Mouse (Mus musculus) hindbrain, embryonic 10.5 days (tissue): Measurements from ENCODE around the gene Tnfsf14. TPM values are rescaled to one million over a fixed set of nuclear protein-coding genes. Genes with fewer than 3 reads are reported as not detected.

Source experiments
- DNase-seq: peaks from one replicate; pipeline ENCODE4 v3.0.0-alpha.2; 2017; ENCODE audit warnings: low spot score
- H3K27ac ChIP-seq: fragments of 300-500 bp; sonication (generic); 2 replicates; pipeline ENCODE4 v1.5.1; 2016; ENCODE audit warnings: mild to moderate bottlenecking, moderate library complexity
- H3K27me3 ChIP-seq: fragments of 300-500 bp; sonication (generic); 2 replicates; pipeline ENCODE4 v1.6.1; 2016; ENCODE audit warnings: mild to moderate bottlenecking; ENCODE audit not compliant: poor library complexity, insufficient read depth, severe bottlenecking
- H3K36me3 ChIP-seq: fragments of 300-500 bp; sonication (generic); 2 replicates; pipeline ENCODE4 v1.6.1; 2016; ENCODE audit warnings: mild to moderate bottlenecking, moderate library complexity
- H3K4me1 ChIP-seq: fragments of 300-500 bp; sonication (generic); replicated peaks from 2 replicates; pipeline ENCODE4 v1.6.1; 2016; ENCODE audit warnings: mild to moderate bottlenecking
- H3K4me3 ChIP-seq: fragments of 300-500 bp; sonication (generic); 2 replicates; pipeline ENCODE4 v1.5.1; 2016; ENCODE audit warnings: mild to moderate bottlenecking, moderate library complexity
- H3K9me3 ChIP-seq: fragments of 300-500 bp; sonication (generic); 2 replicates; pipeline ENCODE4 v1.6.1; 2016; ENCODE audit warnings: mild to moderate bottlenecking, moderate library complexity
- WGBS: fragments of 180-500 bp; shearing (Covaris S2); methylation state at CpG from one replicate; pipeline ENCODE4 v1.1.7; 2016; 5-methylcytosine and 5-hydroxymethylcytosine counted together
- polyA plus RNA-seq: library from polyadenylated mRNA; unstranded; fragments of >200 nt; fragmentation: Nextera tagmentation; extraction: Ambion mirVana; gene quantifications from 2 replicates; pipeline ENCODE4 v1.2.1, GENCODE M21; 2016

Tnfsf14 gene
- polyA plus RNA-seq, 1 experiment from 2014 or later = 0.18 TPM

DNA sequence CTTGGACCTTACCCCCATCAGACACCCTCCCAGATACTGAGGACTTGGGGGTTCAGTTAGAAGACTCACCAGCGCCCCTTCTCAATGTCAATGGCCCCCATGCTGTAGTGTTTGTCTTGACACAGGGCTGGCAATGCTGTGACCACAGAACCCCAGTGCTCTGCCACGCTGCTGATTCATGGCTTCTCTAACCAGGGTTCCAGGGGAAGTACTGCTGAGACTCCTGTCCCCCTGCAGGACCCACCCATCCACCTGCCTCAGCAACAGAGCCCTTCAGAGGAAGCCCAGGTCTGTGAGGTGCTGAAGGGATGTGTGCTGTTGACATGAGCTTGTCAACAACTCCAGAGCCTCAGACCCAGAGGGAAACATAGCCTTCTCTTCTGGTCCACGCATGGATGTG is 794 bp upstream of the Tnfsf14 start:
- DNase-seq = no peak
- H3K4me3 ChIP-seq = no peak overlapping the region
- H3K27ac ChIP-seq = no peak overlapping the region
- H3K9me3 ChIP-seq = no peaks in the 10 kb centered on the region
- H3K27me3 ChIP-seq = no peaks in the 10 kb centered on the region
- H3K4me1 ChIP-seq = no peaks in the 10 kb centered on the region
- H3K36me3 ChIP-seq = no peaks in the 10 kb centered on the region
- WGBS = 82% methylated on average over 3 of the region's 3 CpGs

DNA sequence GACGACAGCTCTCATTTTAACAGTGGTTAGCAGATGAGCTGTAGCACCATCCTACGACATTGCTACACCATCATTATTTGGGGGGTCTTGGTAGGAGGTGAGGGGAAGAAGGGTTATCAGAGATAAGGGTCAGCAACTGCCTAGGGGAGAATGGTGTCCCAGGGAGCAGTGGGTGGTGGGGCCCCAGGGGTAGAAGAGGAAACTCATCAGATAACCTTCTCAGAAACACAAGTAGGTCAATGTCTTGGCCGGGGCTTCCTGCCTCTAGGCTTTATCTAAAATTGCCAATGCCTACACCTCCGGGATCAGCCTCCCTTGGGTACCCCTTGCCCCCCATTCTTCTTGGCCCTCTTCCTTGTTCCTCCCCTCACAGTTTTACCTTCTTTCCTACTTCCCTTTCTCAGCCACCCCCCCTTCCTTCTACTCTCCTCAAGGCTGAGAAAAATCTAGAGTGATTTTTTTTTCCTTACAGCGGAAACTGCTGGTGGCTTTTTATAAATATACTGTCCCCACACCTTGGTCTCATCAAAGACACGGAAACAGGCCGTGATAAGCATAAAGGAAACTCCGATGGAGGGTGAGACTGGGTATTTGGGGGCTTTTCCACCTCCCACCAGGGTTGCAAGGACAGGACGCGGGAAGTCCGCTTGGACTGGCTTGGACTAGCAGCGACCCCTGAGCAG is 5.3 kb downstream of the Tnfsf14 start:
- no peak for DNase-seq
- WGBS = 86% methylated on average over 12 of the region's 12 CpGs

DNA sequence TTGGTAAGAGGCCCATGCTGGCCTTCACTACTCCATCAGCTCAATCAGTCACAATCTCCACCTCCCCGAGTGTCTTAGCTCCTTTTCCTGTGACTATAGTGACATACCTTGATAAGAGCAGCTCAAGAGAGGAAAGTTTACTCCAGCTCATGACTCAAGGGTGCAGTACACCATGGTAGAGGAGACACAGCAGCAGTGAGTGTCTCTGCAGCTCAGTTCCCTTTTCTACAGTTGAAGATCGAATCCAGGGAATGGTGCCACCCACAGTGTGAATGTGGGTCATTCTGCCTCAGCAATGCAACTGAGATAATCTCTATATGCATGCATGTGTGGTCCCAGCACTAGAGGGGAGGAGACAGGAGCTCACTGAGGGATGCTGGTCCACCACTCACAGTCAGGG is 8.3 kb downstream of the Tnfsf14 start:
- WGBS = 76% methylated on average over 2 of the region's 2 CpGs
- H3K36me3 ChIP-seq = no peaks in the 10 kb centered on the region
- H3K4me1 ChIP-seq = no peaks in the 10 kb centered on the region
- H3K9me3 ChIP-seq = no peaks in the 10 kb centered on the region
- H3K4me3 ChIP-seq = no peak overlapping the region
- H3K27ac ChIP-seq = no peak overlapping the region
- DNase-seq = no peak
- no peaks in the 10 kb centered on the region for H3K27me3 ChIP-seq

More for the DNA sequence above, 5.3 kb downstream of the Tnfsf14 start:
- Histone ChIP-seq H3K27ac (no peak overlapping the region), H3K4me1 (no peaks in the 10 kb centered on the region), H3K4me3 (no peak overlapping the region), H3K9me3 (no peaks in the 10 kb centered on the region), H3K36me3 (no peaks in the 10 kb centered on the region), H3K27me3 (no peaks in the 10 kb centered on the region)

DNA sequence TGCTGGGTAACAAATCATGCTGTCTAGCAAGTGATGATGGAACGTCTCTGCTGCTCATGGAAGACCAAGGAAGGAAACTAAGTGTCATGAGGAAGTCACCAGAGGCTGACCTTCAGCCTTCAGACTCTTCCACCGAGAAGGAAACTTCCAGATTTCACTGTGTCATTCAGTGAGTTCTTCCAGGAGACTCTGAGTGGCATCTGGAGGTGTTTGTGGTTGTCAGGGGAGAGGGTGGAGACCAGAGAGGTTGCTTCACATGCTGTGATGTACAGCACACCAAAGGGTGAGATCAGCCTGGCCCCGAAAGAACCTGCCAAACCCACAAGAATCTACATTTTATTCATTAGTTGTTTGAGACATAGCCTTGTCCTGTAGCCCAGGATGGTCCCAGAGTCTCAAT is 11.1 kb downstream of the Tnfsf14 start:
- no peaks in the 10 kb centered on the region for H3K36me3 ChIP-seq
- H3K27ac ChIP-seq = no peak overlapping the region
- 78% methylated on average over 3 of the region's 3 CpGs for WGBS
- H3K4me1 ChIP-seq = no peaks in the 10 kb centered on the region
- H3K9me3 ChIP-seq = no peaks in the 10 kb centered on the region
- H3K4me3 ChIP-seq = no peak overlapping the region
- DNase-seq = no peak
- H3K27me3 ChIP-seq = no peaks in the 10 kb centered on the region

DNA sequence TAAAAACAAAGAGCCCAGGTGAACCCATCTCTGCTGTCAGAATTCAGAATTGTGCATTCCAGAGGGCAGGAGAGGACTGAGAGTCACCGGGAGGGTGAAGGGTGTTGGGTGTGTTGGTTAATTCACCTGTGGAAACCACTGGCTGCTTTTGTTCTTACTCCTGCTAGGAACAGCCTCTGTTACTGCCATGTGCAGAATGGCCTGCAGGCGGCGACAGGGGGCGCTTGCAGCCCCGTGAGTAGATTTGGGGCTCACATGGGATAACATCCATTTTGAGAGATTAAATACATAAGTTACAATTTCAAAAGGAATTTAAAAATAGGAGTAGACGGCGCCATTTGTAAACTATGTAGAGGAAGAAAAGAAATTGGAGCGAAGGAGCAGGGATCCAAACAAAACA is 13.6 kb downstream of the Tnfsf14 start:
- WGBS = 34% methylated on average over 8 of the region's 8 CpGs
- Histone ChIP-seq H3K27ac (no peak overlapping the region), H3K4me3 (no peak overlapping the region), H3K27me3 (no peaks in the 10 kb centered on the region), H3K9me3 (no peaks in the 10 kb centered on the region), H3K4me1 (no peaks in the 10 kb centered on the region), H3K36me3 (no peaks in the 10 kb centered on the region)
- DNase-seq = peak; percentile 8

DNA sequence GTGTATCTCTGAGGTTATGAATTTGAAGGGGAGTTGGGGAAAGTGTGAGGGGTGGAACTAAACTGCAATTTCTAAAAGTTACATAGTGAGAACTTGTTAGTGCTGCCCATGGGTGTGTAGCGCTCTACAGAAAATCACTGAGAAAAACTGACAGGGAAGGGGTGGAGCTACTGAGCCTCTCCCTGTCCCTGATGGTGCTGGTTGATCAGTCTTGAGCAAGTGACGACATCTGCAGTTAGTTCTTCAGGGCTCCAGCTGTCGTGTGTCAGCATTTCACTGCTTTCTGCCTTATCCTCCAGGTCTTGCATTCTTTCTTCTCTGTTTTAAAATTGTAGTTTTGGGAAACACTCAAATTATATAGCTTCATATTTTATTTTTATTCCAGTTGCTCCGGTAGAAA is 20.6 kb downstream of the Tnfsf14 start:
- WGBS = 69% methylated on average over 4 of the region's 4 CpGs
- H3K4me3 ChIP-seq = no peak overlapping the region

DNA sequence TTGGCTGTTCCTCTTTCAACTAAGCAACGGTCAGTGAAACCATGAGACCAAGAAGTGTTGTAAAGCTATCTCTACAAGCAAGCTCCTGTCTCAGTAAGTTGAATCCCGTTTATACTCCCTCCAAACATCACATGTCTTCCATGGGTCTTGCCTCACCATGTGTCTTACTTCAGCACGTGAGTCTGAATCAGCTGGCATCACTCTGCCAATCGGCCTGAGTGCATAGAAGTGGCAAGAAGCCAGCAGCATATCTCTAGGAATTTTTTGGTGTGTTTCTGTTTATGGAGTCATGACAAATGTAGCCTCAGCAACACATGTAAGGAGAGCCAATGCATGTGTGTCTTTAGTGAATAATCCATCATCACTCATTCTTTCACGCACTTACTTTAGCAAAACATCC is 21.6 kb downstream of the Tnfsf14 start:
- H3K27me3 ChIP-seq = no peaks in the 10 kb centered on the region
- DNase-seq = no peak
- no peak overlapping the region for H3K27ac ChIP-seq
- WGBS = 83% methylated on average over 5 of the region's 5 CpGs
- H3K4me1 ChIP-seq = no peaks in the 10 kb centered on the region
- H3K4me3 ChIP-seq = no peak overlapping the region
- no peaks in the 10 kb centered on the region for H3K9me3 ChIP-seq
- H3K36me3 ChIP-seq = no peaks in the 10 kb centered on the region

More for the DNA sequence above, 20.6 kb downstream of the Tnfsf14 start:
- Histone ChIP-seq H3K9me3 (no peaks in the 10 kb centered on the region), H3K27ac (no peak overlapping the region), H3K4me1 (no peaks in the 10 kb centered on the region), H3K36me3 (no peaks in the 10 kb centered on the region), H3K27me3 (no peaks in the 10 kb centered on the region)
- DNase-seq = no peak

DNA sequence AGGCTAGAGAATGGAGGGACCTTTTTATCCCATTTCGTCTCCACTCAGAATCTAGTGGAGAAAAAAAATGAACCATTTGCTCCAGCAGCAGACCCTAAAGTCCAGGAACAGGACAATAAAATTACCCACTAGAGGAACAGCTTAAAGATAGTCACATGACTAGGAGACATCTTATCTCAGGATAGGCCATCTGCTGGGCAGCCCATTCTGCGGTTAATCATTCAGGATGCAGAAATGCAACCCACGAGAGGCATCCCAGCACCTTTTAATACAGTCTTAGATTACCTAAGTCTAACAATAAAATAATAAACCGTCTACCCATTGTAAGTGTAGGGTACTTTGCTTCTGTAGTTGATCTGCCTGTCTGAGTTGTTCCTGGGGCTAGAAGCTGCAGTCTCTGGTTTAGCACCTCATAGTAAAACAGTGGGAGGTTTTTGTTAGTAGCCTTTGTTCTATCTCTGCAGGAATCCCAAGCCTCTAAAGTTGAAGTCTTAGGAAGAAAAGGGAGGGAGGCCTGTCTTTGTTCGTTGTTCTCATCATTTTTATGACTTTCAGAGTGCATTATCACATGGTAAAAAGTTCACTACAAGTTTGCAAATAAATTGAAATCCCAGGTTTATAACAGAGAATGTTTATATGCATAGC is 23.2 kb downstream of the Tnfsf14 start:
- WGBS = 57% methylated on average over 5 of the region's 5 CpGs
- no peak overlapping the region for H3K27ac ChIP-seq
- H3K27me3 ChIP-seq = no peaks in the 10 kb centered on the region
- DNase-seq = no peak
- no peaks in the 10 kb centered on the region for H3K36me3 ChIP-seq
- no peak overlapping the region for H3K4me3 ChIP-seq
- H3K4me1 ChIP-seq = peaks cover 4% of the 10 kb centered on the region
- no peaks in the 10 kb centered on the region for H3K9me3 ChIP-seq

DNA sequence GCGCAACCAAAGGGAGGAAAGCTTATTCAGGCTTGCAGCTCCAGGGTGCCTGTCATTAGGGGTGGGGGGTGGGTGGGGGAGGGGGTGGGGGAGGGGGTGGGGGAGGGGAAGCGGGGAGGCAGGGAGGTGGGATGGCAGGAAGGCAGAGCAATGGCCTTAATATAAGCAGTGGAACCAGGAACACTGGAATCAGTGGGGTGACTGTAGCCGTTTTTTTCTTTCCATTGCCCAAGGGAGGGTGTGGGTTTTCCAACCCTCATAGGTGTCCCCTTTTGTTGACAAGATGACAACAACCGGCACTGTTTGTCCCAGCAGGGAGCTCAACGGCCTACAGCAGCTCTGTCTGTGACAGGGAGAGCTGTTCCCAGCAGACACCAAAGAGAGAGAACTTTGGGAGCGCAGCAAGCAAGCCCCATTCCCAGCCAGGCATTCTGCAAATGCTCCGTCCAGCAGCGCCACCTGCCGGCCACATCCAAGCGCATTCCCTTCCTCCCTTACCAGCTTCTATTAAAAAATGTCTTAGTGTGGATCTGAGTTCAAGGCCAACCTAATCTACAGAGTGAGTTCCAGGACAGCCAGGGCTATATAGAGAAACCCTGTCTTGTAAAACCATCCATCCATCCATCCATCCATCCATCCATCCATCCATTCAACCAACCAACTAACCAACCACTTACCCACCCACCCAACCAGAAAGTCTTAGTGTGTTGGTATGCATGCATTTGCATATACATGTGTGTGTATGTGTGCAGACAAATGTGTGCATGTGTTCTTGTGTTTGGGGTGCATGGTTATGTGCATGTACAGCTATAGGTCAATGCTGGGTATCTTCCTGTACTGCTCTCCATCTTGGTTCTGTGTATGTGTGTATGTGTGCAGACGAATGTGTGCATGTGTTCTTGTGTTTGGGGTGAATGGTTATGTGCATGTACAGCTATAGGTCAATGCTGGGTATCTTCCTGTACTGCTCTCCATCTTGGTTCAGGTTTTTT is 26.9 kb downstream of the Tnfsf14 start:
- DNase-seq = peak; percentile 89
- Histone ChIP-seq H3K9me3 (no peaks in the 10 kb centered on the region), H3K27me3 (no peaks in the 10 kb centered on the region), H3K4me1 (peaks cover 4% of the 10 kb centered on the region), H3K4me3 (peak overlapping the region; percentile 29), H3K27ac (no peak overlapping the region), H3K36me3 (no peaks in the 10 kb centered on the region)
- WGBS = 8% methylated on average over 11 of the region's 11 CpGs

DNA sequence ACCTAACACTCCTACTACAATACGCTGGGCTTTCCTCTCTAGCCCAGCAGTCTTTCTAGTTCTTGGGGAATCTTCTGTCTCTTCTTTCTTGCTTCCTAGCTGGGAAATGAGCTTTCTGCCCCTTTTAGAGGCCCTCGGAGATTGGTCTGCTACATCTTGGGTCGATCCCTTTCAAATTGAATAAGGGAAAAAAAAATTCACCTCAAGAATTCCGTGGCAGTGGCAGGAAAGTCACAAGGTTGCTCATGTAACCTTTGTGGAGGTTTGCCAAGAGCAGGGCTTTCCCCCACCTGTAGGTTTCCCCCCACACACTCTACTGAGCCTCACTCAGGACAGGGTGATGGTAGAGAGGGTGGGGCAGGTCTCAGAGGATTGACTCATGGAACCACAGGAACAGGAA is 40.2 kb downstream of the Tnfsf14 start:
- Histone ChIP-seq H3K36me3 (no peaks in the 10 kb centered on the region), H3K9me3 (peaks cover 10% of the 10 kb centered on the region), H3K4me1 (peaks cover 11% of the 10 kb centered on the region), H3K27ac (no peak overlapping the region), H3K27me3 (peaks cover 26% of the 10 kb centered on the region), H3K4me3 (no peak overlapping the region)
- no peak for DNase-seq
- 82% methylated on average over 4 of the region's 4 CpGs for WGBS

DNA sequence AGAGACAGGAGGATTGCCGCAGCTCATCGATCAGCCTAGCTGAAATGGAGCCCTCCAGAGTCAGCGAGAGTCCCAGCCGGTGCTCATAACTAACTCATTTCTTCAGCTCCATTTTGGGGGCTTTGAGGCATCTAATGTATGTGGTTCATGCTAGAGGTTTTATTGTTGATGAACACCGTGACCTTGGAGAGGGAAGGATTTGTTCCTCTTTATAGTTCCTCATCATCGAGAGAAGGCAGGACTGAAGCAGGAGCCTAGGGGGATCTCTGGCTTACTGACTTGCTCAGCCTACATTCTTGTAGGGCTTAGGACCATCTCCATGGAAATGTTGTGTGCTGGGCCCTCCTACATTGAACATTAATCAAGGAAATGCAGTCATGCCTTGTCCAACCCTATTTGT is 41.0 kb downstream of the Tnfsf14 start:
- Histone ChIP-seq H3K9me3 (peaks cover 10% of the 10 kb centered on the region), H3K27me3 (peaks cover 34% of the 10 kb centered on the region), H3K36me3 (no peaks in the 10 kb centered on the region), H3K4me1 (peaks cover 11% of the 10 kb centered on the region), H3K4me3 (no peak overlapping the region), H3K27ac (no peak overlapping the region)
- WGBS = 83% methylated on average over 6 of the region's 6 CpGs
- DNase-seq = no peak

DNA sequence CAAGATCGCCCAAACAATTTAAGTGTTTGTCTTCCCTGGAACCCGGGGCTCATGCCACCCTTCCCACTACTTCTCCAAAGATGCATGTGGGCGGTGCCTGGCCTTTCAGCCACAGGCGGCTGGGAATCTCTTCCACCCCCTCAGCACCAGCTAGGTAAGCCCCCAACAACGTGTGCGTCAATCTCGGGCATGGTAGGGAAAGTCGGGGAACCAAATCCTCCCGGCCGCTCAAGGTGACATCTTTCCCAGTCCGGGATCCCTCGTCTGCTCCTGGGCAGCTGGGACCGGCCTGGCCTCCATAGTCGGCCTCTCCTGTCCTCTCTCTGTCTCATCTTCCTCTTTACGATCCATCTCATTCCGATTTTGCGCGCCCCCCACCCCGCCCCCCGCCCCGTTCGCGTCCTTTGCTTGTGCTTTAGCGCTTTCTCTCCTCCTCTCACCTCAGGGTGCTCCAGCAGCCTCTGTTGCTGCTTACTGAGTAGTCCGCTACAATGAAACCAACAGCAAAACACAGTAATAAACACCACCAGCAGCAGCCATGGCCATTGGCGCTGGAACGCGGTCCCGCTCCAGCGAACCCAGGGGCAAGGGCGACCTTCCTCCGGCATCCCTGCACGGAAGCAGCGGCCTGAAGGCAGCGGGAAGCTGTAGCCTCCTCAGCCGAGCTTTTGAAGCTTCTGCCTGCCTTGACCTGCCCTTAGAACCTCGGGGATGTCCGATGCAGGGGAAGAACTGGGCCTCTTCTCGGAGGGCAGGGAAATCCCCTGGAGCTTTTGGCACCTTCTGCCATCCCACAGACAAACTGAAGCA is 44.8 kb downstream of the Tnfsf14 start, which contains the start of gene Cd70:
Gene Cd70, minus strand, starts transcription at position 784 of the 810 bp plus-strand sequence.
- DNase-seq = peak; percentile 44
- no peaks in the 10 kb centered on the region for H3K36me3 ChIP-seq
- H3K27ac ChIP-seq = peak within 1 kb of the TSS; percentile 66
- WGBS = 2% methylated on average over 39 of the region's 39 CpGs
- peak within 1 kb of the TSS; percentile 53 for H3K4me3 ChIP-seq
- H3K9me3 ChIP-seq = peaks cover 10% of the 10 kb centered on the region
- H3K27me3 ChIP-seq = peaks cover 60% of the 10 kb centered on the region
- H3K4me1 ChIP-seq = peaks cover 11% of the 10 kb centered on the region
